Mouse (Mus musculus) forelimb bud, embryonic 11.5 days (tissue): ENCODE data around the gene Fntb.
"Not testable (repeated sequence)": the region's sequence is repeated elsewhere in the genome, so short reads cannot be mapped to it uniquely, and the experiment has no call there.

Experiments
- DNase-seq: peaks from one replicate; pipeline ENCODE4 v3.0.0-alpha.2; 2012; ENCODE audit warnings: low read depth, low spot score

Fntb gene

GRCm38 (mm10) chr12:76792540-76792939 lies 27.2 kb downstream of the Fntb start:
- DNase-seq = not testable (repeated sequence)

- no peak for DNase-seq
Observed at GRCm38 (mm10) chr12:76795350-76795749, 30.0 kb downstream of the Fntb start, which contains the start of gene Gpx2. Gpx2 (minus strand) TSS chr12:76795554.

- no peak for DNase-seq
Observed at GRCm38 (mm10) chr12:76796938-76797539, 31.6 kb downstream of the Fntb start.

- no peak for DNase-seq
Observed at GRCm38 (mm10) chr12:76798008-76798720, 32.8 kb downstream of the Fntb start.

- no peak for DNase-seq
Observed at GRCm38 (mm10) chr12:76803028-76803427, 37.6 kb downstream of the Fntb start.

- DNase-seq = peak; percentile 53
Observed at GRCm38 (mm10) chr12:76803700-76804252, 38.4 kb downstream of the Fntb start.

GRCm38 (mm10) chr12:76805056-76805811 lies 39.8 kb downstream of the Fntb start:
- DNase-seq = no peak

- no peak for DNase-seq
Observed at GRCm38 (mm10) chr12:76807796-76808195, 42.4 kb downstream of the Fntb start.

GRCm38 (mm10) chr12:76810491-76810890 lies 45.1 kb downstream of the Fntb start:
- no peak for DNase-seq

- DNase-seq = no peak
Observed at GRCm38 (mm10) chr12:76811006-76811405, 45.6 kb downstream of the Fntb start.

GRCm38 (mm10) chr12:76813543-76813942 lies 48.2 kb downstream of the Fntb start:
- no peak for DNase-seq

GRCm38 (mm10) chr12:76814120-76814519 lies 48.7 kb downstream of the Fntb start:
- no peak for DNase-seq

GRCm38 (mm10) chr12:76816720-76817119 lies 51.3 kb downstream of the Fntb start:
- DNase-seq = no peak

GRCm38 (mm10) chr12:76817176-76817575 lies 51.8 kb downstream of the Fntb start:
- no peak for DNase-seq

- peak; percentile 49 for DNase-seq
Observed at GRCm38 (mm10) chr12:76818120-76818519, 52.7 kb downstream of the Fntb start.

- DNase-seq = no peak
Observed at GRCm38 (mm10) chr12:76818908-76819307, 53.5 kb downstream of the Fntb start.

- DNase-seq = no peak
Observed at GRCm38 (mm10) chr12:76819816-76820215, 54.4 kb downstream of the Fntb start.

GRCm38 (mm10) chr12:76820615-76821014 lies 55.2 kb downstream of the Fntb start:
- DNase-seq = no peak

- DNase-seq = peak; percentile 30
Observed at GRCm38 (mm10) chr12:76822002-76822650, 56.7 kb downstream of the Fntb start.

GRCm38 (mm10) chr12:76822651-76823041 lies 57.3 kb downstream of the Fntb start, which contains the start of gene Rab15:
Rab15 (minus strand) TSS chr12:76822908.
- no peak for DNase-seq

- DNase-seq = no peak
Observed at GRCm38 (mm10) chr12:76825283-76825682, 59.9 kb downstream of the Fntb start.

- peak; percentile 51 for DNase-seq
Observed at GRCm38 (mm10) chr12:76832704-76833103, 67.3 kb downstream of the Fntb start.
